Mouse (Mus musculus): ENCODE data around the gene Galntl6.

Gene Galntl6

GRCm38 (mm10) chr8:58253620-58254019, 658.8 kb downstream of the Galntl6 start:
- no peak for DNase-seq

DNA sequence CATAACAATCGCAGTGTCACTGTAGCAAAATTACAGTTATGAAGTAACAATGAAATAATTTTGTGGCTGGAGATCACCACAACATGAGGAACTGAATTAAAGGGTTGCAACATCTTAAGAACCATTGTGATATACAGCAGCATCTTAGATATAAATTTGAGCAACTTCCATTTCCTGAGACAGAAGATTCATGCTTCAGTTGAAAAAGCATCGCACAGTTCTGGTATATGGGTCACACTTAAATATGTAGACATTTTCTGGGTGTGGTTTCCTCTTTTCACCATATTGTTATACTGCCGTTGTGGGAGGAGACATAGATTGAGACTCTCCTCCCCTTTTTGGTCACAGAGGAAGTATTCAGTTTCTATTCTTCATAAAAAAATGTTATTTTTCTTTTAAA, 667.6 kb downstream of the Galntl6 start:
- no peak for DNase-seq

GRCm38 (mm10) chr8:58234220-58234619, 678.2 kb downstream of the Galntl6 start:
- no peak for DNase-seq

DNA sequence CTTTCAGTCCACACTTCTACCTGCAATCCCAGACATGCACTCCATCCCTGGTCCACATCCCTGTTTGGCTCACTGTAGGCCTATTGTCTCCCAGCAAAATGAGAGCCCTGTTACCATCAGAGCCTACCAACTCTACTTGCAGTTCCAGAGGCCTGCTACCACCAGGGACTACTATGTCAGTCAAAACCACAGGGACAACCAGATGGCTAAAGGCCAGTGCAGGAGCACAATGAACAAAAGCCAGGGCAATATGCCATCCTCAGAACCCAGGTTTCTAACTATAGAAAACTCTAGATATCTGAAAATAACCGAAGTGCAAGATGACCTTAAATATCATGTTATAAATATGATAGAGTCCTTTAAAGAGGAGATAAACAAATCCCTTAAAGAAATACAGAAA, 683.7 kb downstream of the Galntl6 start:
- DNase-seq: no peak

DNA sequence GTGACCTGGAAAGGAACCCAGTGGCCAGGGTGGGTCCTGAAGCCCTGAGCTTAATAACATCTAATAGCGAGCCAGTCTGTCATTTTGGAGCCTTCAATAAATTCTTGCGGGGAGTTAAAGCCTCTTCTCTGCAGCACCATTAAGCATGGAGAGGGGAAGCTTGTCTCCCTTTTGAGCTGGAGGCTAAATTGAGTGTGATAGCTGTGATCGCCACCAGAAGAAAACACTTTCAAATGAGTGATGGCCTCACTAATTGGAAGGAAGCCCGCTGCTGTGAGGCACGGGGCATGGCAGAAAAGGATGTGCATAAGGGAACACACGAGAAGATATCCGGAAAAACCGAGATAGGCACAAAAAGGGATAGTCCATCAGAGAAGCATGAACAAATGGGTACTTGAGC, 694.6 kb downstream of the Galntl6 start:
- DNase-seq: no peak

GRCm38 (mm10) chr8:58189694-58190093, 722.7 kb downstream of the Galntl6 start:
- no peak for DNase-seq

GRCm38 (mm10) chr8:58146961-58147360, 765.5 kb downstream of the Galntl6 start:
- DNase-seq: peak; percentile 45

- no peak for DNase-seq
Observed at GRCm38 (mm10) chr8:58086733-58087132, 825.7 kb downstream of the Galntl6 start.

- no peak for DNase-seq
Observed at GRCm38 (mm10) chr8:58084931-58085330, 827.5 kb downstream of the Galntl6 start.

- DNase-seq: no peak
Observed at GRCm38 (mm10) chr8:58081715-58082114, 830.7 kb downstream of the Galntl6 start.

GRCm38 (mm10) chr8:58074611-58075010, 837.8 kb downstream of the Galntl6 start:
- DNase-seq: no peak

GRCm38 (mm10) chr8:58073733-58074132, 838.7 kb downstream of the Galntl6 start:
- DNase-seq: no peak

GRCm38 (mm10) chr8:58032271-58032670, 880.2 kb downstream of the Galntl6 start:
- DNase-seq: no peak

- no peak for DNase-seq
Observed at GRCm38 (mm10) chr8:58025558-58025957, 886.9 kb downstream of the Galntl6 start.

- no peak for DNase-seq
Observed at GRCm38 (mm10) chr8:58025094-58025493, 887.3 kb downstream of the Galntl6 start.

GRCm38 (mm10) chr8:58023426-58024176, 888.8 kb downstream of the Galntl6 start:
- no peak for DNase-seq

- no peak for DNase-seq
Observed at GRCm38 (mm10) chr8:57989428-57990171, 922.8 kb downstream of the Galntl6 start.

DNA sequence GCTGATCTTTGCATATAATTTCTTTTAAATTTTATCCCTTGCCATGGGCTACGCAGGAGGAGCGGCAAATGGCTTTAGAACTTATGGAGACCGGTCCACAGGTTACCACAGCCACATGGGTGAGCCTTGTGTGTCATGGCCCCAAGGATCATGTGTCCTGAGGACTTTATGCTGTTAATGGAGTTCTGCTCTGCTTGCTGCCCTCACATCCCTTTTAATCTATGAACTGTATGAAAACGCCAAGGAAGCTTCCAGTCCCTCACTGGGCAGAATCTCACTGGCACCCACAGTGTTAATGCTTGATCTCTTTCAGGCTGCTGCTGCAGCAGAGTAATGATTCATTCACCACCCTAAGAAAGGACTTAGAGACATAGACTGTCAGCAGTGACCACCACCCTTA, 935.1 kb downstream of the Galntl6 start:
- DNase-seq: no peak

GRCm38 (mm10) chr8:57974093-57974492, 938.3 kb downstream of the Galntl6 start:
- no peak for DNase-seq

- no peak for DNase-seq
Observed at GRCm38 (mm10) chr8:57972832-57973231, 939.6 kb downstream of the Galntl6 start.

GRCm38 (mm10) chr8:57966676-57967075, 945.8 kb downstream of the Galntl6 start:
- peak; percentile 24 for DNase-seq

GRCm38 (mm10) chr8:57965508-57965907, 946.9 kb downstream of the Galntl6 start:
- DNase-seq: no peak

DNA sequence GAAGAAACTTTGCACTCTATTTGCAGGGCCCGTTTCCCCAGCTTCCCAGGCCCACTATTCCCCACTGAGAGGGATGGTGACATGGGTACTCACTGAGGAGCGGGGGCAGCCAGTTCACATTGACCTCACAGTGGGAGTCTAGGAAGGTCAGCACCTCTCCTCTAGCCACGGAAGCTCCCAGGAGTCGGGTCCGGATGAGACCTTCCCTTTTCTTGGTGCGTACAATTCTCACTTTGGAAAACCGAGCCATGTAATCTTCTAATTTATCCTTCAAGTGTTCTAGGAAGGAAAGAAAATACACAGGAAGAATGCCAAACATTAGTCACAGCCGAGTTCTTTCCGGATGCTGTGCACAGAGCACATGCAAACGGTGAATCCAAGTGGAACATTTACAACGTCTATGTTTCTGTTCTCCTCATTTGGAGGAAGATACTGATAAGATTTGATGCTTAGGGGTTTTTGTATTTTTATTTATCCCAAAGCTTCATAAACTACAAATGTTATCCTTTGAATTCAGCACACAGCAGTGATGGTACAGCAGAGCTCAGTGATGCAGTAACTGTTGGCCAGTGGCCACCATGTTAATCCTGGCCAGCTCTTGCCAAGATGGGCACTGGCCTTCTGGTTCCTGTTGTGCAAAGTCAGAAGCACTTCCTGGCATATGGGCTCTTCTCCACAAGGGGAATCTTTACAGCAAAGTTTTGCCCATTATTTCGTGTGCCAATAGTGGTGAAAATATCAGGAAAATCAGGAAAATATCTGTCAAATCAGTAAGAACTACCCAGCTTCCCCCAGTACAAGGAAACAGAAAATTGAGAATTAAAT, 949.9 kb downstream of the Galntl6 start:
- no peak for DNase-seq
